Mouse (Mus musculus): ENCODE data around the gene Lrmp.

- TF ChIP-seq EP300 (IDR thresholded peaks at IDR 0.05; ENCODE audit: insufficient read depth, low read depth, low read length) (no peak), CTCF (IDR thresholded peaks at IDR 0.05; ENCODE audit: low read depth, low read length) (no peak)
These were observed 46.1 kb upstream of the Lrmp start for GRCm38 (mm10) chr6:145069397-145069796.

All from ES-Bruce4 (cell line).